Mouse (Mus musculus): ENCODE data around the gene Adam11.
A peak's percentile ranks its signal among the peaks of the same experiment; 100 is the strongest.

DNA sequence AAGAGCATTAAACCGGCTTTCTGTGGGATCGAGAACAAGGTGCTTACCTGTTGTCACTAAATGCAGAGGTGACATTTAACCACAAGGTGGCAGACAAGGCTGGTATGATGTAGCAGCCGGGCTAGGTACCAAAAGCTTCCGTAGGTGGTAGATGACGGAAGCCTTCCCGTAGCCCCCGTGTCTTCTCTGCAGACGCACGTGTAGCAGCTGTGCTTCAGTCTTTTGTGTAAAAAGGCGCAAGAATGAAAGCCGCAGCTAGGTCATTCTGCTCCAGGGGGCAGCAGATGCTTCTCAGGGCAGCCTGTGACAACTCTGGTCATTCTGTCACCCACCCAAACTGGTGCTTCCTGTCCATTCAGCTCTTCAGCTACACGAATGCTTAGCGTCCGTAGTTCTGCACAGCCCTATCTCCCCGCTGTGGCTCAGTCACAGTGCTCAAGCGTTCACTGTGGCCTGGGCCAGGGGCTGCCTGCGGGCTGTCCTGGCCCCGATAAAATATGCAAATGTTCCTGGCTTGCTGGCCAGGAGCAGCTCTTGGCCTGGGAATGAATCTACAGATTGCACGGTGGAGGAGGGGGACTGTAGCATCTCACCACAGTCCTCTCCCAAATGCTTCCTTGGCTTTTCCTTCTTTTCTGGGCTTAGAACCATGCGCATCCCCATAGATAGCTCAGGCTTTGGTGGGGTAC lies 21.8 kb upstream of the Adam11 start:
- TF ChIP-seq CTCF (IDR thresholded peaks at IDR 0.05; ENCODE audit: insufficient read depth, low read length), result peak; percentile 25
- no peak for TF ChIP-seq POLR2A (IDR thresholded peaks at IDR 0.05; ENCODE audit: borderline replicate concordance, extremely low read depth, low read depth, low read length)

All from lung, adult 2 months (tissue).